Mouse (Mus musculus) ovary, adult 18-20 months (tissue): Measurements from ENCODE around the gene Sytl2.

Experiments
- DNase-seq: peaks from one replicate; pipeline ENCODE4 v3.0.0; 2022; ENCODE audit warnings: low spot score, mixed read lengths

The Sytl2 gene

GRCm38 (mm10) chr7:90301942-90302646 is at the start of gene Sytl2:
Sytl2 (plus strand) TSS chr7:90302252.
- DNase-seq, result peak; percentile 33

GRCm38 (mm10) chr7:90252946-90253345 is 49.1 kb upstream of the Sytl2 start:
- DNase-seq, result no peak

- DNase-seq, result no peak
Measured at GRCm38 (mm10) chr7:90258701-90259100, 43.4 kb upstream of the Sytl2 start.

- no peak for DNase-seq
Measured at GRCm38 (mm10) chr7:90259899-90260298, 42.2 kb upstream of the Sytl2 start.

- no peak for DNase-seq
Measured at GRCm38 (mm10) chr7:90261902-90262599, 40.0 kb upstream of the Sytl2 start.

GRCm38 (mm10) chr7:90265289-90265970 is 36.6 kb upstream of the Sytl2 start, which contains the start of gene Ccdc83:
Ccdc83 (minus strand) TSS chr7:90265777.
- DNase-seq, result peak; percentile 55

- no peak for DNase-seq
Measured at GRCm38 (mm10) chr7:90270141-90270540, 31.9 kb upstream of the Sytl2 start.

GRCm38 (mm10) chr7:90274561-90275100 is 27.4 kb upstream of the Sytl2 start:
- DNase-seq, result no peak

- DNase-seq, result no peak
Measured at GRCm38 (mm10) chr7:90277246-90277645, 24.8 kb upstream of the Sytl2 start.

GRCm38 (mm10) chr7:90277769-90278168 is 24.3 kb upstream of the Sytl2 start:
- DNase-seq, result no peak

GRCm38 (mm10) chr7:90279136-90279535 is 22.9 kb upstream of the Sytl2 start:
- no peak for DNase-seq

- no peak for DNase-seq
Measured at GRCm38 (mm10) chr7:90280274-90280875, 21.7 kb upstream of the Sytl2 start.

GRCm38 (mm10) chr7:90280878-90281277 is 21.2 kb upstream of the Sytl2 start:
- DNase-seq, result no peak

GRCm38 (mm10) chr7:90281759-90282546 is 20.1 kb upstream of the Sytl2 start:
- DNase-seq, result no peak

- DNase-seq, result no peak
Measured at GRCm38 (mm10) chr7:90282786-90283185, 19.3 kb upstream of the Sytl2 start.

GRCm38 (mm10) chr7:90284793-90285192 is 17.3 kb upstream of the Sytl2 start:
- DNase-seq, result no peak

- no peak for DNase-seq
Measured at GRCm38 (mm10) chr7:90291885-90292284, 10.2 kb upstream of the Sytl2 start.

GRCm38 (mm10) chr7:90302647-90303552 is 848 bp downstream of the Sytl2 start:
- no peak for DNase-seq

GRCm38 (mm10) chr7:90306079-90306478 is 4.0 kb downstream of the Sytl2 start:
- no peak for DNase-seq

GRCm38 (mm10) chr7:90306968-90307367 is 4.9 kb downstream of the Sytl2 start:
- no peak for DNase-seq
